Mouse (Mus musculus) liver, adult 2 months (tissue): Measurements from ENCODE around the gene Ccdc163.

ENCODE experiments used
- CTCF ChIP-seq: fragments of 200-500 bp; IDR thresholded peaks from 2 replicates; pipeline ENCODE4 v1.5.1; 2011; ENCODE audit warnings: low read depth, low read length, control low read depth
- POLR2A ChIP-seq: fragments of 200-500 bp; IDR thresholded peaks from 2 replicates; pipeline ENCODE4 v1.6.1; 2011; ENCODE audit warnings: low read length, control low read depth; ENCODE audit not compliant: insufficient read depth; ENCODE audit errors: extremely low read depth

GRCm38 (mm10) chr4:116768510-116768909, 60.2 kb downstream of the Ccdc163 start:
- TF ChIP-seq CTCF (no peak), POLR2A (no peak)
